Mouse (Mus musculus) testis, adult 2 months (tissue): ENCODE data around the gene Slc25a16. TPM values are rescaled to one million over a fixed set of nuclear protein-coding genes. Genes with fewer than 3 reads are reported as not detected.

Experiments used
- H3K27ac ChIP-seq: fragments of 200-500 bp; 2 replicates; pipeline ENCODE4 v1.5.1; 2012; ENCODE audit warnings: low read depth, low read length; ENCODE audit not compliant: control insufficient read depth, insufficient read depth
- H3K27me3 ChIP-seq: fragments of 200-500 bp; 2 replicates; pipeline ENCODE4 v1.6.1; 2012; ENCODE audit warnings: mild to moderate bottlenecking, low read length, moderate library complexity; ENCODE audit not compliant: control insufficient read depth, insufficient read depth
- H3K36me3 ChIP-seq: fragments of 200-500 bp; 2 replicates; pipeline ENCODE4 v1.6.1; 2012; ENCODE audit warnings: mild to moderate bottlenecking, low read length; ENCODE audit not compliant: control insufficient read depth, insufficient read depth
- H3K4me1 ChIP-seq: fragments of 200-500 bp; 2 replicates; pipeline ENCODE4 v1.6.1; 2012; ENCODE audit warnings: low read length; ENCODE audit not compliant: control insufficient read depth, insufficient read depth
- H3K4me3 ChIP-seq: fragments of 200-500 bp; 2 replicates; pipeline ENCODE4 v1.5.1; 2012; ENCODE audit warnings: low read depth, mild to moderate bottlenecking, low read length, moderate library complexity, mixed read lengths; ENCODE audit not compliant: control insufficient read depth
- CTCF ChIP-seq: fragments of 200-500 bp; IDR thresholded peaks from 2 replicates; pipeline ENCODE4 v1.5.1; 2012; ENCODE audit warnings: low read depth, mild to moderate bottlenecking, inconsistent platforms, low read length, moderate library complexity; ENCODE audit not compliant: control insufficient read depth, insufficient read depth, insufficient replicate concordance
- POLR2A ChIP-seq: fragments of 200-500 bp; IDR thresholded peaks from 2 replicates; pipeline ENCODE4 v1.6.1; 2012; ENCODE audit warnings: low read depth, mild to moderate bottlenecking, inconsistent platforms, low read length, moderate library complexity; ENCODE audit not compliant: control insufficient read depth
- polyA plus RNA-seq: library from polyadenylated mRNA; depleted of rRNA; stranded (reverse); fragments of >200 nt; gene quantifications from 2 replicates; pipeline ENCODE4 v1.2.3, GENCODE M21; 2012; rRNA removed

Slc25a16 gene
- polyA plus RNA-seq, 1 experiment = 4.7 TPM

DNA sequence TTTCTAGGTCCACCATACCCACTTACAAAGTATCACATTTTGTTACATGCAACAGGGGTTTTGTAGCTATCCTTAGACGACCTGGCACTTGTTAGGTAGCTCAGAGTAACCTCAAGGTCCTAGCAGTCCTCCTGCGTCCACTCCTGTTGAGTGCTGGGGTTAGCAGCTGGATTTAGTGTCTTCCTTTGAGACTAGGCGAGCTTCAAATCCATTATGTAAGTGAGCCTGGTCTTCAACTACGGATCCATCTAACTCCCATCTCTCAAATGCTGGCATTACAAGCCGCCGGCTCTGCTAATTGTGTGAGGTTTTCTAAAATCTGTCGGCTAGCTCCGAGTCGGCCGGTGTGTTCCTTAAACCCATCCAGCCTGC is 59.2 kb downstream of the Slc25a16 start:
- Histone ChIP-seq H3K27me3 (no peaks in the 10 kb centered on the region), H3K4me3 (peak overlapping the region; percentile 65), H3K4me1 (peaks cover 9% of the 10 kb centered on the region), H3K27ac (no peak overlapping the region), H3K36me3 (no peaks in the 10 kb centered on the region)
- no peak for TF ChIP-seq POLR2A
- TF ChIP-seq CTCF = no peak

DNA sequence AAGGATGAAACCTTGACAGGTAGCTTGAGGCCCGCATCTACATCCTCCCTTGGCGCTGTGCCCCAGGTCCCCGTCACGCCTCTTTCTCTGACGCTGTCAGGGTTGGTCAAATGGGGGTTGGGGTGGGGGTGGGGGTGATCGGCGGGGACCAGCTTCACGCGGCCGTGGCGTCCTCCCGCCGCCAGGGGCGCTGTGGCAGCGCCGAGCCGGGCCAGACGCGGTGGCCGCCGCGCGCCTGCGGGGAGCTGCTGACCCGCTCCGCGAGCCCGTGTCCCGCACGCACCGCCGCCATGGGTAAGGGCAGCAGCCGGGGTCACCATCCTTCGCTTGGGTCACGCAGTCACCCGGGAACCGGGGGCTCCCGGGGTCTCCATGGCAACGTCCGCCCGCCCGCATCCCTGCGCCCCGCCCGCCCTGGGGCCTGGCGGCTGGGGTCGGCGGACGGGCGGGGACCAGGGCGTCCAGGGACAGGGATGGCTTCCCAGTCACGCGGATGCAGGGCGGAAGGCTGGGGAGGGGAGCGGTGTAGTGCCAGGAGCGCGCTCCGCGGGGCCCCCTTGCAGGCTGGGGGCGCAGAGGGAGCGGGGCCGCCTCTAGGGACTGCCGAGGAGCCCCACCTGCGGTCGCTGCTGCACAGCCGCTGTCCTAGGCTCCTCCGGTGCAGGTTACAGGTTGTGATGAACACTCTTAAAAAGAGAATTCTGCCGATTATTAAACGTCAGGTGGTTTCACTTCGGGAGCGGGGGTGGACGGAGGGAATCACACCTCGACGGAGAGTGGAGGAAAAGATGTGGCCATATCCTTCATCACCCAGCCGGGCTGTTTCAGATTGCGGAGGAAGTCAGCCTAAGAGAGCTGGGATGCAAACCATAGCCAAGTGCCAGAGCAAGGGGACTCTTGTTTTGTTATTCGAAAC is 59.9 kb downstream of the Slc25a16 start, which contains the start of gene Rufy2:
Gene Rufy2, plus strand, starts transcription at position 185 of the 916 bp plus-strand sequence.
- Histone ChIP-seq H3K36me3 (no peaks in the 10 kb centered on the region), H3K4me1 (peaks cover 9% of the 10 kb centered on the region), H3K4me3 (peak within 1 kb of the TSS; percentile 93), H3K27me3 (no peaks in the 10 kb centered on the region), H3K27ac (no peak within 1 kb of the TSS)
- TF ChIP-seq CTCF = peak; percentile 76; the same call in 1 of the 2 replicates
- TF ChIP-seq POLR2A = no peak

GRCm38 (mm10) chr10:62984072-62984471 is 63.6 kb downstream of the Slc25a16 start:
- peaks cover 9% of the 10 kb centered on the region for H3K4me1 ChIP-seq
- no peak overlapping the region for H3K4me3 ChIP-seq
- no peak for TF ChIP-seq POLR2A
- TF ChIP-seq CTCF = no peak
- H3K27me3 ChIP-seq = no peaks in the 10 kb centered on the region
- H3K36me3 ChIP-seq = no peaks in the 10 kb centered on the region
- H3K27ac ChIP-seq = no peak overlapping the region

DNA sequence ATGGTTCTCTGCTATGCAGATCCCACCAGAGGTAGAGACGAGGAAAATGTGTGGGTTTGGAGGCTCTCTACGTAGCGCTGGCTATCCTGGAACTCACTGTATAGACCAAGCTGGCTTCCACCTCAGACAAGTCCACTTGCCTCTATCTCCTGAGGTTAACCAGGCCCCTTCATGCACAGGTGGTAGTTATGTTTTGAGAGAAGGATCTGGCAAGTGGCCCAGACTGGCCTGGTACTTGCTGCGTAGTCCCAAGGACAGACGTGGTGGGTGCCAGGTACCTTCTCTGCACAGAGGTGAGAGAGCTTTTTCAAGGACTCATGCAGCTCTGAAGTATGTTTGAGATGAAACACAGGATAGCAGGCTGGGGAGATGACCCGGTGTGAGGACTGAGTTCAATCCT is 64.1 kb downstream of the Slc25a16 start:
- H3K27me3 ChIP-seq = no peaks in the 10 kb centered on the region
- no peak for TF ChIP-seq CTCF

DNA sequence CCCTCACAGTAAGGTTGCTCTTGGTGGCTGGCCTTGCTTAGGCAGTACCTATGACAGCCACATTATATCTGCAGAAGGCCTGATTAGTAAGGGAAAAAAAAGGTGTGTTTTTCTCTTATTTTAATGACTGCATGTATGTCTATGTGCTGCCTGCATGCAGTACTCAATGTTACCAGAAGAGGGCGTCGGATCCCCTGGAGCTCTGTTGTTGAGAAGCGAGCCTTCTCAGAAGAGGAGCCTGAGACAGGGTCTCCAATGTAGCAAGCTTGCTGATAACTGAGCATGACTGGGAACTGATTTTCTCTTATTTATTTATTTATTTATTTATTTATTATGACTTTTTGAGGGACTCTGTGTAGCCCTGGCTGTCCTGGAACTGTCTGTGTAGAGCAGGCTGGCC is 66.9 kb downstream of the Slc25a16 start:
- peak; percentile 67 for TF ChIP-seq CTCF
- TF ChIP-seq POLR2A = no peak
- Histone ChIP-seq H3K36me3 (no peaks in the 10 kb centered on the region), H3K4me3 (no peak overlapping the region), H3K27me3 (no peaks in the 10 kb centered on the region), H3K27ac (no peak overlapping the region), H3K4me1 (0 out of 2 replicates have a peak, but pooled peaks cover 2% of the 10 kb centered on the region)

More for the DNA sequence above, 64.1 kb downstream of the Slc25a16 start:
- no peaks in the 10 kb centered on the region for H3K36me3 ChIP-seq
- no peak overlapping the region for H3K27ac ChIP-seq
- peaks cover 9% of the 10 kb centered on the region for H3K4me1 ChIP-seq
- no peak overlapping the region for H3K4me3 ChIP-seq

GRCm38 (mm10) chr10:62990636-62991035 is 70.2 kb downstream of the Slc25a16 start:
- Histone ChIP-seq H3K4me3 (peak overlapping the region; percentile 84), H3K4me1 (peaks cover 2% of the 10 kb centered on the region; the same call in 1 of the 2 replicates), H3K36me3 (no peaks in the 10 kb centered on the region), H3K27me3 (no peaks in the 10 kb centered on the region), H3K27ac (no peak overlapping the region)
- TF ChIP-seq CTCF (no peak), POLR2A (no peak)

GRCm38 (mm10) chr10:62993991-62994390 is 73.6 kb downstream of the Slc25a16 start:
- TF ChIP-seq POLR2A (no peak), CTCF (no peak)
- H3K4me1 ChIP-seq = peaks cover 2% of the 10 kb centered on the region; the same call in 1 of the 2 replicates
- H3K27ac ChIP-seq = no peak overlapping the region
- H3K36me3 ChIP-seq = no peaks in the 10 kb centered on the region
- H3K27me3 ChIP-seq = no peaks in the 10 kb centered on the region
- no peak overlapping the region for H3K4me3 ChIP-seq

Other genes with a start within 250 kb of the Slc25a16 start
- 0.31 and 0.83 TPM in 2 replicates for gene Stox1, start 194.5 kb upstream of the Slc25a16 start, polyA plus RNA-seq
- gene Ccar1, start 128.3 kb upstream of the Slc25a16 start, polyA plus RNA-seq = 79.8 and 94.1 TPM in 2 replicates
- 0.10 and 0.11 TPM in 2 replicates for gene Tet1, start 11.6 kb upstream of the Slc25a16 start, polyA plus RNA-seq
- 3.6 and 3.7 TPM in 2 replicates for gene Dna2, start 26.4 kb downstream of the Slc25a16 start, polyA plus RNA-seq
- gene Rufy2, start 59.6 kb downstream of the Slc25a16 start, polyA plus RNA-seq = 0.77 and 1.2 TPM in 2 replicates
- gene Hnrnph3, start 103.6 kb downstream of the Slc25a16 start, polyA plus RNA-seq = 56.4 and 83.8 TPM in 2 replicates
- 4.0 and 6.0 TPM in 2 replicates for gene Pbld2, start 103.7 kb downstream of the Slc25a16 start, polyA plus RNA-seq
- 0.53 and 0.57 TPM in 2 replicates for gene Pbld1, start 139.5 kb downstream of the Slc25a16 start, polyA plus RNA-seq
- gene Atoh7, start 179.0 kb downstream of the Slc25a16 start, polyA plus RNA-seq = not detected in 2 replicates